Mouse (Mus musculus) liver, adult 2 months (tissue): ENCODE results near the gene Slc13a3.

Experiments used
- CTCF ChIP-seq: fragments of 200-500 bp; IDR thresholded peaks from 2 replicates; pipeline ENCODE4 v1.5.1; 2011; ENCODE audit warnings: low read depth, low read length, control low read depth
- POLR2A ChIP-seq: fragments of 200-500 bp; IDR thresholded peaks from 2 replicates; pipeline ENCODE4 v1.6.1; 2011; ENCODE audit warnings: low read length, control low read depth; ENCODE audit not compliant: insufficient read depth; ENCODE audit errors: extremely low read depth

- no peak for TF ChIP-seq CTCF
- TF ChIP-seq POLR2A: no peak
These were observed 9.0 kb upstream of the Slc13a3 start for GRCm38 (mm10) chr2:165482003-165482402.
